ENCODE assay signal across 15 mouse cellular contexts in the genomic region with DNA sequence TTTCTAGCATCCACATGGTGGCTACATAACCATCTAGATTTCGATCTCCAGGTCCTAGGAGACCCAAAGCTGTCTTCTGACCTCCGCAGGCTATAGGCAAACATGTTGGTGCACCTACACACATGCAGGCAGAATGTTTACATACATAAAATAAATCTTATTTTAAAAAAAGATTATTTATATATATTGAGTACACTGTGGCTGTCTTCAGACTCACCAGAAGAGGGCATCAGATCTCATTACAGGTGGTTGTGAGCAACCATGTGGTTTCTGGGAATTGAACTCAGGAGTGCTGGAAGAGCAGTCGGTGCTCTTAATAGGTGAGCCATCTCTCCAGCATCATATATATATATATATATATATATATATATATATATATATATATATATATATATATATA. TPM values are rescaled to one million over a fixed set of nuclear protein-coding genes. Genes with fewer than 3 reads are reported as not detected.
DNase-seq lines count a peak whose midpoint lies in the region; ATAC-seq and TF ChIP-seq lines count a peak whose summit lies in the region.
"Had no signal": no experiment of that assay in that cellular context is flagged by ENCODE, and none has a peak within 500 bp of the region (broad histone marks: within the 10 kb centered on the region; RNA-seq: fewer than 3 reads in every experiment).

No protein-coding gene starts in this region.

- in situ Hi-C loops in Patski (cut with MboI; ENCODE audit: low pct_unique_long_range_greater_than_20kb), result loop anchor here (10.0 kb wide), 1 partner anchor 221 kb away; no protein-coding TSS in a partner anchor

- H3K27ac ChIP-seq in hindbrain, postnatal 0 days, result no peak overlapping the region
- H3K27ac ChIP-seq in hindbrain, embryonic 14.5 days, result no peak overlapping the region
- H3K27ac ChIP-seq in lung, postnatal 0 days (ENCODE audit: low read length), result no peak overlapping the region
- no peak overlapping the region for H3K27ac ChIP-seq in stomach, postnatal 0 days (replicated peaks)
- no peak overlapping the region for H3K27ac ChIP-seq in kidney, embryonic 16.5 days (ENCODE audit: low read length)
- H3K27ac ChIP-seq: forebrain, embryonic 10.5 days; hindbrain, embryonic 15.5 days; kidney, embryonic 15.5 days; macrophage; midbrain, embryonic 13.5 days had no signal

- WGBS in hindbrain, postnatal 0 days, result 73% methylated on average over 3 of the region's 3 CpGs
- WGBS in hindbrain, embryonic 14.5 days, result 82% methylated on average over 3 of the region's 3 CpGs
- 70% methylated on average over 3 of the region's 3 CpGs for WGBS in lung, postnatal 0 days
- 85% methylated on average over 3 of the region's 3 CpGs for WGBS in stomach, postnatal 0 days
- 79% methylated on average over 3 of the region's 3 CpGs for WGBS in kidney, embryonic 16.5 days

- no peaks in the 10 kb centered on the region for H3K4me1 ChIP-seq in hindbrain, postnatal 0 days (ENCODE audit: insufficient read depth, low read length)
- no peaks in the 10 kb centered on the region for H3K4me1 ChIP-seq in hindbrain, embryonic 14.5 days (replicated peaks; ENCODE audit: control insufficient read depth, insufficient read depth, low read length)
- no peaks in the 10 kb centered on the region for H3K4me1 ChIP-seq in lung, postnatal 0 days (ENCODE audit: insufficient read depth, low read depth, low read length)
- H3K4me1 ChIP-seq in stomach, postnatal 0 days (replicated peaks; ENCODE audit: control insufficient read depth, insufficient read depth), result no peaks in the 10 kb centered on the region
- no peaks in the 10 kb centered on the region for H3K4me1 ChIP-seq in kidney, embryonic 16.5 days (ENCODE audit: insufficient read depth, low read length)
- H3K4me1 ChIP-seq: forebrain, embryonic 10.5 days; hindbrain, embryonic 15.5 days; kidney, embryonic 15.5 days; midbrain, embryonic 13.5 days had no signal

- no peaks in the 10 kb centered on the region for H3K27me3 ChIP-seq in hindbrain, postnatal 0 days (ENCODE audit: insufficient read depth, low read length)
- H3K27me3 ChIP-seq in hindbrain, embryonic 14.5 days (ENCODE audit: control insufficient read depth, insufficient read depth, low read length), result no peaks in the 10 kb centered on the region
- H3K27me3 ChIP-seq in lung, postnatal 0 days (replicated peaks; ENCODE audit: insufficient read depth, low read length), result no peaks in the 10 kb centered on the region
- H3K27me3 ChIP-seq in Patski, result no peaks in the 10 kb centered on the region
- no peaks in the 10 kb centered on the region for H3K27me3 ChIP-seq in stomach, postnatal 0 days (ENCODE audit: control insufficient read depth, insufficient read depth, low read length)
- H3K27me3 ChIP-seq in kidney, embryonic 16.5 days (ENCODE audit: insufficient read depth, low read length), result no peaks in the 10 kb centered on the region
- H3K27me3 ChIP-seq: hindbrain, embryonic 15.5 days; kidney, embryonic 15.5 days; midbrain, embryonic 13.5 days had no signal

- DNase-seq in hindbrain, postnatal 0 days (ENCODE audit: low spot score), result no peak
- DNase-seq in hindbrain, embryonic 14.5 days (ENCODE audit: low spot score), result no peak
- no peak for DNase-seq in lung, postnatal 0 days (ENCODE audit: low spot score)
- no peak for DNase-seq in lung, adult 18-20 months
- no peak for DNase-seq in Patski (ENCODE audit: low read depth, low spot score)
- DNase-seq in stomach, postnatal 0 days (ENCODE audit: low spot score), result no peak
- DNase-seq: cerebellum, adult 18-20 months; heart, postnatal 14 days; right cerebral cortex, postnatal 25 days had no signal

- POLR2A ChIA-PET in Patski (lab: Charles Lee), result interaction anchor here (0.8 kb wide), 1 partner anchor 17 kb away, joined by 3 read pairs; no protein-coding TSS in a partner anchor

- TF ChIP-seq EP300 in lung, postnatal 0 days (IDR thresholded peaks at IDR 0.05), result no peak
- no peak for TF ChIP-seq EP300 in stomach, postnatal 0 days (optimal IDR thresholded peaks at IDR 0.05)

- H3K9ac ChIP-seq in hindbrain, postnatal 0 days (replicated peaks; ENCODE audit: low read length), result no peak overlapping the region
- no peak overlapping the region for H3K9ac ChIP-seq in hindbrain, embryonic 14.5 days
- no peak overlapping the region for H3K9ac ChIP-seq in lung, postnatal 0 days (replicated peaks; ENCODE audit: low read depth)
- no peak overlapping the region for H3K9ac ChIP-seq in stomach, postnatal 0 days (ENCODE audit: low read length)
- no peak overlapping the region for H3K9ac ChIP-seq in kidney, embryonic 16.5 days (replicated peaks; ENCODE audit: low read length)
- H3K9ac ChIP-seq: hindbrain, embryonic 15.5 days; kidney, embryonic 15.5 days; midbrain, embryonic 13.5 days had no signal

- no peak for ATAC-seq in hindbrain, postnatal 0 days
- no peak for ATAC-seq in hindbrain, embryonic 14.5 days (ENCODE audit: low FRiP score)
- ATAC-seq in lung, postnatal 0 days, result no peak
- no peak for ATAC-seq in Patski
- no peak for ATAC-seq in stomach, postnatal 0 days (ENCODE audit: low FRiP score, low TSS enrichment)
- ATAC-seq in kidney, embryonic 16.5 days (ENCODE audit: low FRiP score, low TSS enrichment), result no peak
- ATAC-seq: midbrain, embryonic 13.5 days had no signal

- H3K9me3 ChIP-seq in hindbrain, postnatal 0 days (ENCODE audit: low read length), result no peaks in the 10 kb centered on the region
- H3K9me3 ChIP-seq in hindbrain, embryonic 14.5 days (ENCODE audit: control insufficient read depth, low read length), result no peaks in the 10 kb centered on the region
- H3K9me3 ChIP-seq in lung, postnatal 0 days (ENCODE audit: low read length), result no peaks in the 10 kb centered on the region
- no peaks in the 10 kb centered on the region for H3K9me3 ChIP-seq in stomach, postnatal 0 days (ENCODE audit: control insufficient read depth, low read length)
- H3K9me3 ChIP-seq in kidney, embryonic 16.5 days (ENCODE audit: low read length), result no peaks in the 10 kb centered on the region
- H3K9me3 ChIP-seq: forebrain, embryonic 10.5 days; hindbrain, embryonic 15.5 days; kidney, embryonic 15.5 days; midbrain, embryonic 13.5 days had no signal

- peak; percentile 36; the same call in 1 of the 2 replicates for TF ChIP-seq CTCF in hindbrain, postnatal 0 days (IDR thresholded peaks at IDR 0.05; ENCODE audit: low read depth)
- peak; percentile 45 for TF ChIP-seq CTCF in lung, postnatal 0 days (IDR thresholded peaks at IDR 0.05)
- TF ChIP-seq CTCF in Patski (IDR thresholded peaks at IDR 0.05), result peak; percentile 75
- TF ChIP-seq CTCF in stomach, postnatal 0 days (IDR thresholded peaks at IDR 0.05; ENCODE audit: low read depth), result peak; percentile 56

- peaks cover 20% of the 10 kb centered on the region; the same call in 1 of the 2 replicates for H3K36me3 ChIP-seq in hindbrain, postnatal 0 days (ENCODE audit: insufficient read depth, low read length)
- H3K36me3 ChIP-seq in hindbrain, embryonic 14.5 days (replicated peaks; ENCODE audit: control insufficient read depth, insufficient read depth), result peaks cover 74% of the 10 kb centered on the region
- peaks cover 8% of the 10 kb centered on the region for H3K36me3 ChIP-seq in lung, postnatal 0 days (ENCODE audit: insufficient read depth, low read length)
- peaks cover 5% of the 10 kb centered on the region; the same call in 1 of the 2 replicates for H3K36me3 ChIP-seq in stomach, postnatal 0 days (ENCODE audit: control insufficient read depth, insufficient read depth, low read length)
- peaks cover 29% of the 10 kb centered on the region for H3K36me3 ChIP-seq in kidney, embryonic 16.5 days (ENCODE audit: insufficient read depth, low read length)

- CTCF ChIA-PET in Patski (lab: Charles Lee), result interaction anchor here (0.9 to 4.2 kb wide), 5 partner anchors 12 to 120 kb away, joined by 3 to 15 read pairs (median 3); no protein-coding TSS in a partner anchor

- H3K4me2 ChIP-seq in hindbrain, postnatal 0 days (ENCODE audit: low read depth, low read length), result no peak overlapping the region
- no peak overlapping the region for H3K4me2 ChIP-seq in hindbrain, embryonic 14.5 days (replicated peaks)
- H3K4me2 ChIP-seq in lung, postnatal 0 days (replicated peaks; ENCODE audit: low read depth, low read length), result no peak overlapping the region
- no peak overlapping the region for H3K4me2 ChIP-seq in stomach, postnatal 0 days (replicated peaks; ENCODE audit: low read depth)
- H3K4me2 ChIP-seq in kidney, embryonic 16.5 days (replicated peaks; ENCODE audit: low read depth, low read length), result no peak overlapping the region
- H3K4me2 ChIP-seq: hindbrain, embryonic 15.5 days; kidney, embryonic 15.5 days; midbrain, embryonic 13.5 days had no signal

- H3K4me3 ChIP-seq in hindbrain, postnatal 0 days (ENCODE audit: low read length), result no peak overlapping the region
- no peak overlapping the region for H3K4me3 ChIP-seq in hindbrain, embryonic 14.5 days (replicated peaks; ENCODE audit: low read length)
- H3K4me3 ChIP-seq in lung, postnatal 0 days (ENCODE audit: low read depth, low read length), result no peak overlapping the region
- H3K4me3 ChIP-seq in stomach, postnatal 0 days (ENCODE audit: low read depth, low read length), result no peak overlapping the region
- no peak overlapping the region for H3K4me3 ChIP-seq in kidney, embryonic 16.5 days (ENCODE audit: low read length)
- H3K4me3 ChIP-seq: forebrain, embryonic 10.5 days; hindbrain, embryonic 15.5 days; kidney, embryonic 15.5 days; midbrain, embryonic 13.5 days had no signal

RNA-seq across cellular contexts. Expression of a gene that starts 50.6 kb away (rescaled TPM):
- total RNA-seq in hindbrain, postnatal 0 days (2014; rRNA removed), result 35.7 and 40.0 TPM in 2 replicates
- polyA plus RNA-seq in hindbrain, postnatal 0 days (2015; fragmentation: Nextera tagmentation; extraction: Ambion mirVana), result 15.8 and 16.7 TPM in 2 replicates
- 27.2 and 27.7 TPM in 2 replicates for polyA plus RNA-seq in hindbrain, embryonic 14.5 days (2014; fragmentation: Nextera tagmentation; extraction: Ambion mirVana)
- polyA plus RNA-seq in lung, postnatal 0 days (2015; fragmentation: Nextera tagmentation; extraction: Ambion mirVana), result 7.3 and 7.5 TPM in 2 replicates
- polyA plus RNA-seq in Patski (2021), result 24.1 TPM
- 4.1 and 5.2 TPM in 2 replicates for polyA plus RNA-seq in stomach, postnatal 0 days (2015; fragmentation: Nextera tagmentation; extraction: Ambion mirVana)
- polyA plus RNA-seq in kidney, embryonic 16.5 days (2015; fragmentation: Nextera tagmentation; extraction: Ambion mirVana), result 23.3 and 25.7 TPM in 2 replicates
